Mouse (Mus musculus) forebrain, embryonic 10.5 days (tissue): Measurements from ENCODE around the gene Tdrd3. TPM values are rescaled to one million over a fixed set of nuclear protein-coding genes. Genes with fewer than 3 reads are reported as not detected.
A peak's percentile ranks its signal among the peaks of the same experiment; 100 is the strongest.

ENCODE experiments used
- DNase-seq: peaks from one replicate; pipeline ENCODE4 v3.0.0-alpha.2; 2017; ENCODE audit warnings: low spot score; ENCODE audit errors: extremely low spot score
- H3K27ac ChIP-seq: fragments of 300-500 bp; sonication (generic); 2 replicates; pipeline ENCODE4 v1.5.1; 2016; ENCODE audit warnings: mild to moderate bottlenecking
- H3K27me3 ChIP-seq: fragments of 300-500 bp; sonication (generic); 2 replicates; pipeline ENCODE4 v1.6.1; 2016; ENCODE audit warnings: mild to moderate bottlenecking; ENCODE audit not compliant: poor library complexity, severe bottlenecking
- H3K36me3 ChIP-seq: fragments of 300-500 bp; sonication (generic); replicated peaks from 2 replicates; pipeline ENCODE4 v1.6.1; 2016; ENCODE audit warnings: mild to moderate bottlenecking, moderate library complexity
- H3K4me1 ChIP-seq: fragments of 300-500 bp; sonication (generic); 2 replicates; pipeline ENCODE4 v1.6.1; 2016
- H3K4me3 ChIP-seq: fragments of 300-500 bp; sonication (generic); 2 replicates; pipeline ENCODE4 v1.5.1; 2016; ENCODE audit warnings: mild to moderate bottlenecking, moderate library complexity
- H3K9me3 ChIP-seq: fragments of 300-500 bp; sonication (generic); 2 replicates; pipeline ENCODE4 v1.6.1; 2016; ENCODE audit warnings: mild to moderate bottlenecking, moderate library complexity
- WGBS: fragments of 180-500 bp; shearing (Covaris S2); methylation state at CpG from one replicate; pipeline ENCODE4 v1.1.7; 2016; 5-methylcytosine and 5-hydroxymethylcytosine counted together
- polyA plus RNA-seq: library from polyadenylated mRNA; unstranded; fragments of >200 nt; fragmentation: Nextera tagmentation; extraction: Ambion mirVana; gene quantifications from 2 replicates; pipeline ENCODE4 v1.2.1, GENCODE M21; 2016

The Tdrd3 gene
- polyA plus RNA-seq, 1 experiment from 2014 or later, result 31.6 TPM

DNA sequence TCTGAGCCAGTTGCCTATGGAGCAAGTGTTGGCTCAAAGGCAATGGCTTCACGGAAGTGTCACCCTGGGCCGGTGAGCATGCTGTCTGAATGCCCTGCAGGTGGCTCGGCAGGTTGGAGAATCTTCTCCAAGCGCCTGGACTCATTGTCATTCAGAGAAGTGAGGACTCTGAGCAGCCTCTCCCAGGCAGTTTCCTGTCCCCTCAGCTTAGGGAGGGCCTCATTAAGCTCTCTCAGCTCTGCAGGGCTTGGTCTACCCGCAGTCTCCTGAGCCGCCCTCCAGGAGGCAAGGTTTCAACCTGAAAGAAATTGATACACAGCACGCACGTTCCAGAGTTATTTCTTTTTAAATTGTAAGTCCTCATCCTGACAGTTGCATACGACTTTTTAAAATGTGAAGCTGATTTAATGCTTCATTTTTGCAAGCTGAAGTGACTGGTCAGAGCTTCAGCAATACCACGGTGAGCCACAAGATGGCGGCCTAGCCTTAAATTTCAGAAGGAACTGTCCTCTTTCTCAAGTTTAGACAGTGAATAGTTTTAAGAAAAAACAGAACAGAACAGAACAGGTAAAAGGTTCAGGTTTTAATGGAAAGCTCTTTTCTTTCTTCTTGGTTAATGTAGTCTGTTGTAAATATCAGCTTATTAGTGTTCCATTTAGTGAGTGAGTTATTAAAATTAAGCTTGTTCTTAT, 47.7 kb downstream of the Tdrd3 start:
- peak; percentile 71 for DNase-seq
- peaks cover 3% of the 10 kb centered on the region for H3K4me1 ChIP-seq
- H3K36me3 ChIP-seq, result 0 out of 2 replicates have a peak, but pooled peaks cover 4% of the 10 kb centered on the region
- no peak overlapping the region for H3K27ac ChIP-seq
- H3K4me3 ChIP-seq, result no peak overlapping the region
- H3K27me3 ChIP-seq, result no peaks in the 10 kb centered on the region
- no peaks in the 10 kb centered on the region for H3K9me3 ChIP-seq
- WGBS, result 14% methylated on average over 11 of the region's 11 CpGs

DNA sequence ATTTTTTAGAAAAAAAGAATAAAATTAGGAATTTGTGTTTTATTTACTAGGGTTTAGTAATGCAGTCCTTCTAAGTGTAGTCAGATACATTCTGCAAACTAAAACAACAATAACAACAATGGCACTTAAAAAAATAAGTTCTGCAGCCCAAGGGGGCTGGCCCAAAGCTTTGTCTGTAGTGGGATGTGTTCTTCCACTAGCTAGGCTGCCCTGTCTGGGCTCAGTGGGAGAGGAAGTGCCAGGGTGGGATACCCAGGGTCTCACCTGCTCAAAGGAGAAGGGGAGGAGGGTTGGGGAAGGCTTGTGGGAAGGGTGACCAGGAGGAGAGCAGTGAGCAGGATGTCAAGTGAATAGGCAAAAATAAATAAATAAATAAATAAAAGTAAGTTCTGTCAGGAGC, 48.2 kb downstream of the Tdrd3 start:
- Histone ChIP-seq H3K27ac (no peak overlapping the region), H3K36me3 (0 out of 2 replicates have a peak, but pooled peaks cover 4% of the 10 kb centered on the region), H3K4me3 (no peak overlapping the region), H3K9me3 (no peaks in the 10 kb centered on the region), H3K4me1 (peaks cover 3% of the 10 kb centered on the region), H3K27me3 (no peaks in the 10 kb centered on the region)
- DNase-seq, result no peak

DNA sequence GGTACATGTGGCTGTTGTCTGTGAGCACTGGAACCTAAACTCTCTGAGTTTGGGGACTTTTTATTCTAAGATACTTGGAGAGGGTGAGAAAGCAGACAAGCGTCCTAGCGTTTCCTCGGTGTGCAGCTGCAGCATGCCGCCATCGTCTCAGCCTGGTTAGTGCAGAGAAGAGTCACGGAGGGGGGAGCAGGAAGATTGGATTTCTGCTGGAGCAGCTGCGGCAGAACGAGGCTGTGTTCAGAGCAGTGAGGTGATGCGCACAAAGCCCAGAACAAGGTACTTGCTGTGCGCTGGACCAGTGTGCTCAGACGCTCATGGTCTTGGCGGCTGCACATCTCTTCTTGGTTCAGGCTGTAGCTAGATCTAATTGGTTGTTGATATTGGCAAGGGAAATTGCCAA, 51.1 kb downstream of the Tdrd3 start:
- H3K27me3 ChIP-seq, result no peaks in the 10 kb centered on the region
- H3K9me3 ChIP-seq, result no peaks in the 10 kb centered on the region
- no peak overlapping the region for H3K27ac ChIP-seq
- peaks cover 3% of the 10 kb centered on the region for H3K4me1 ChIP-seq
- no peak overlapping the region for H3K4me3 ChIP-seq
- no peak for DNase-seq
- H3K36me3 ChIP-seq, result peaks cover 8% of the 10 kb centered on the region; the same call in 1 of the 2 replicates
- 91% methylated on average over 12 of the region's 12 CpGs for WGBS

DNA sequence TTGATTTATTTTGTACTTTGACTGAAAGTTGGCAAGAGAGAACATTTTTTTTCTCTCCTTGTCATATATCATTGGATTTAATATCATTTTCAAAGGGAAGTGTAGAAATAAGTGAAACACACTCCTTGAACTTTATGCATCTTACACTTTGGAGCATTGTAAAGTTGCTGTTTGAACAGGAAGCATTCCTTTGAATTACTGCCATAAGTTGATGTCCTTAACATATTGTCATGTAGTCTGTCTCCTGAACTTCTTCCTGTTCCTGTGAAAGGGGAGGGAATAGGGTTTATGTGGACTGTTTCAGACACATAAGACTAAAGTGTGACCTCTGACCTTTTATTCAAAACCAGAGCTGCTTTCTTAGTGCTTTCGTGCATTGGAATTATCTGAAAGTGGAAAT, 55.1 kb downstream of the Tdrd3 start:
- no peak overlapping the region for H3K4me3 ChIP-seq
- no peaks in the 10 kb centered on the region for H3K9me3 ChIP-seq
- H3K27ac ChIP-seq, result no peak overlapping the region
- H3K36me3 ChIP-seq, result peaks cover 42% of the 10 kb centered on the region
- no peaks in the 10 kb centered on the region for H3K4me1 ChIP-seq
- H3K27me3 ChIP-seq, result no peaks in the 10 kb centered on the region
- no peak for DNase-seq
- 83% methylated on average over 1 of the region's 1 CpGs for WGBS

- Histone ChIP-seq H3K9me3 (no peaks in the 10 kb centered on the region), H3K4me3 (no peak overlapping the region), H3K27ac (no peak overlapping the region), H3K4me1 (no peaks in the 10 kb centered on the region), H3K27me3 (no peaks in the 10 kb centered on the region), H3K36me3 (peaks cover 38% of the 10 kb centered on the region)
- WGBS, result 80% methylated on average over 2 of the region's 2 CpGs
- no peak for DNase-seq
Measured at GRCm38 (mm10) chr14:87472782-87473181, 56.3 kb downstream of the Tdrd3 start.

- Histone ChIP-seq H3K27ac (no peak overlapping the region), H3K9me3 (no peaks in the 10 kb centered on the region), H3K27me3 (no peaks in the 10 kb centered on the region), H3K4me3 (no peak overlapping the region), H3K4me1 (no peaks in the 10 kb centered on the region), H3K36me3 (peaks cover 49% of the 10 kb centered on the region)
- WGBS, result 90% methylated on average over 10 of the region's 10 CpGs
- DNase-seq, result no peak
Measured at GRCm38 (mm10) chr14:87475721-87476359, 59.4 kb downstream of the Tdrd3 start.

DNA sequence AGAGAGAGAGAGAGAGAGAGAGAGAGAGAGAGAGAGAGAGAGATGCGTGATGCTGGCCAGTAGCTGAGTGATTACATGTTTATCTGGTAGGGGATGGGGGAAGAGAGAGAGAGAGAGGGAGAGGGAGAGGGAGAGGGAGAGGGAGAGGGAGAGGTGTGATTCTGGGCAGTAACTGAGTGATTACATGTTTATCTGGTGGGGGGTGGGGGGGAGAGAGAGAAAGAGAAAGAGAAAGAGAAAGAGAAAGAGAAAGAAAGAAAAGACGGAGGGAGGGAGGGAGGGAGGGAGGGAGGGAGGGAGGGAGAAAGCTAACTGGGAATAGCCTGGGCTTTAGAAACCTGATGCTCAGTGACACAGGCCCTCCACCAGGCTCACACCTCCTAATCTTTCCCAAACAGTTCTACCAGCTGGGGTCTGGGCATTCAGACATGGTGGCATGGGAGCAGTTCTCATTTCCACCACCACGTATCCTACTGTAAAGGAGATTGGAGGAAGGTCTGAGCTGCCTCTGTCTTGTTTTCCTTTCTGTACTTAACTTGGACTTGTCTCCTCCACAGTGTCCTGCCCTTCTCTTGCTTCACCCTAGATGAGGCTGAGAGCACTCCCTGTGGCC, 62.0 kb downstream of the Tdrd3 start:
- Histone ChIP-seq H3K36me3 (peaks cover 58% of the 10 kb centered on the region), H3K4me1 (no peaks in the 10 kb centered on the region), H3K27ac (no peak overlapping the region), H3K4me3 (no peak overlapping the region), H3K9me3 (no peaks in the 10 kb centered on the region), H3K27me3 (no peaks in the 10 kb centered on the region)
- 63% methylated on average over 2 of the region's 3 CpGs for WGBS
- DNase-seq, result no peak

- H3K27me3 ChIP-seq, result no peaks in the 10 kb centered on the region
- no peak for DNase-seq
- H3K36me3 ChIP-seq, result peaks cover 53% of the 10 kb centered on the region
- 93% methylated on average over 3 of the region's 3 CpGs for WGBS
- no peaks in the 10 kb centered on the region for H3K9me3 ChIP-seq
- H3K27ac ChIP-seq, result no peak overlapping the region
- H3K4me3 ChIP-seq, result no peak overlapping the region
- H3K4me1 ChIP-seq, result no peaks in the 10 kb centered on the region
Measured at GRCm38 (mm10) chr14:87485888-87486287, 69.4 kb downstream of the Tdrd3 start.

- no peaks in the 10 kb centered on the region for H3K27me3 ChIP-seq
- H3K27ac ChIP-seq, result no peak overlapping the region
- no peaks in the 10 kb centered on the region for H3K4me1 ChIP-seq
- no peaks in the 10 kb centered on the region for H3K9me3 ChIP-seq
- no peak overlapping the region for H3K4me3 ChIP-seq
- no peak for DNase-seq
- 97% methylated on average over 11 of the region's 11 CpGs for WGBS
- H3K36me3 ChIP-seq, result 0 out of 2 replicates have a peak, but pooled peaks cover 5% of the 10 kb centered on the region
Measured at GRCm38 (mm10) chr14:87497955-87498594, 81.6 kb downstream of the Tdrd3 start.

DNA sequence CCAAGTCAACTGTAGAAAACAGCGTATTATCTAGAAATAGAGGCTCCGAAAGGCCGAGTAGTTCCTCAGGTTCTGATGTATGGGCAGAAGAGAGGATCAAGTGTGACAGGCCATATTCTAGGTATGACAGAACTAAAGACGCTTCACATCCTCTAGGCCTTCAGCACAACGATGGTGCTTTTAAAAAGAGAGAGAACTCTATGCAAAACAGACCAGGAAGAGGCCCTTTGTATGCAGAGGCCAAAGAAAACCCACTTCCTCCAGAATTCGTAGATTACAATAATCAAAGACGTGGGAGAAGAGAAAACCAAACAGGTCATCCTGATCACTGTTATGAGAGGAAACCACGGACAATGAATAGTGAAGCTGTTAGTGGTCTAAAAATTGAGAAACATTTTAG, 89.5 kb downstream of the Tdrd3 start:
- DNase-seq, result no peak
- H3K36me3 ChIP-seq, result peaks cover 28% of the 10 kb centered on the region

GRCm38 (mm10) chr14:87515281-87515680, 98.8 kb downstream of the Tdrd3 start:
- WGBS, result 58% methylated on average over 3 of the region's 3 CpGs
- DNase-seq, result no peak

More for the DNA sequence above, 89.5 kb downstream of the Tdrd3 start:
- no peak overlapping the region for H3K4me3 ChIP-seq
- 95% methylated on average over 8 of the region's 8 CpGs for WGBS
- no peaks in the 10 kb centered on the region for H3K9me3 ChIP-seq
- no peaks in the 10 kb centered on the region for H3K4me1 ChIP-seq
- H3K27me3 ChIP-seq, result no peaks in the 10 kb centered on the region
- no peak overlapping the region for H3K27ac ChIP-seq

DNA sequence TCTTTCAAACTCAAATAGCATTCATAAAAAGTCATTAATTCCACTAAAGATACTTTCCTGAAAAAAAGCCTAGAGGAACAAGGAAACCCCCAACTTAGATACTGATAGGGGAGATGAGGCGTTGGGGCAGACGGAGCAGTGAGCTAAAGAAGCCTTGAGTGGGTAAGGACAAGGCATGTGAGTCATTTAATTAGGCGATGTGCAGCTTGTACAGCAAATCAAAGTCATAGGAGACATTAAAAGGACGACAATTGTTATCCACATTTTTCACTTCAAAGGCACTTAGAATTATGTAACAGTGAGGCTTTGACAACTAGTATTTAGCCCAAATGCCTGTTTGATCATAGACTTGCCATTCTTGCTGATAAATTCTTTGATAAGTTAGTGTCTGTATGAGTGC, 100.9 kb downstream of the Tdrd3 start:
- H3K4me3 ChIP-seq, result no peak overlapping the region
- H3K27ac ChIP-seq, result no peak overlapping the region
- H3K36me3 ChIP-seq, result peaks cover 13% of the 10 kb centered on the region
- no peak for DNase-seq
- H3K9me3 ChIP-seq, result no peaks in the 10 kb centered on the region
- whole genome bisulfite sequencing, result 75% methylated on average over 4 of the region's 4 CpGs
- H3K27me3 ChIP-seq, result no peaks in the 10 kb centered on the region
- H3K4me1 ChIP-seq, result peaks cover 7% of the 10 kb centered on the region

More at GRCm38 (mm10) chr14:87515281-87515680, 98.8 kb downstream of the Tdrd3 start:
- H3K4me3 ChIP-seq, result no peak overlapping the region
- H3K36me3 ChIP-seq, result peaks cover 15% of the 10 kb centered on the region
- peaks cover 13% of the 10 kb centered on the region for H3K4me1 ChIP-seq
- H3K27me3 ChIP-seq, result no peaks in the 10 kb centered on the region
- H3K9me3 ChIP-seq, result no peaks in the 10 kb centered on the region
- no peak overlapping the region for H3K27ac ChIP-seq

DNA sequence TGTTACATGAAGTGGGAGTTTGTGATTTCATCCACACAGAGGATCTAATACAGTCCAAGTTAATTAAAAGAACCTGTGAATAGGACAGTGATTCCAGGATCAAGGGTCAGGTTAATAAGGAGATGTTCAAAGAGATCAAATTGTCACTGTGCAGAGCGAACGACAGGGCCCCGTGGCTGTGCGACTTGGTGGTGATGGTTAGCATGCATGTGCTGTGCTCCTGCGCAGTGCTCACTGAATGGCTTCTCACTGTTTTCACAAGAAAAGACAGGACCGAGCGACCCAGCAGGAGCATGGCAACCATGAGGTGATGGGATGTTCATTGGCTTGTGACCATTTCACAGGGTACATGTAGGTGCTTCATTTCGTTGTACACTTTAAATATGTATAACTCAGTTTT, 115.4 kb downstream of the Tdrd3 start:
- H3K4me1 ChIP-seq, result no peaks in the 10 kb centered on the region
- no peaks in the 10 kb centered on the region for H3K9me3 ChIP-seq
- no peak for DNase-seq
- no peak overlapping the region for H3K27ac ChIP-seq
- no peaks in the 10 kb centered on the region for H3K36me3 ChIP-seq
- H3K27me3 ChIP-seq, result no peaks in the 10 kb centered on the region
- H3K4me3 ChIP-seq, result no peak overlapping the region
- WGBS, result 90% methylated on average over 8 of the region's 8 CpGs
